Mouse (Mus musculus): ENCODE results near the gene Slc25a19.
"Not testable (repeated sequence)": the region's sequence is repeated elsewhere in the genome, so short reads cannot be mapped to it uniquely, and the experiment has no call there.

The Slc25a19 gene

GRCm38 (mm10) chr11:115627705-115628464 is at the start of gene Slc25a19:
Gene Slc25a19 (minus strand): TSS chr11:115628295.
- peak; percentile 99 for DNase-seq (ENCODE audit: low spot score)

GRCm38 (mm10) chr11:115677511-115677910 is 49.4 kb upstream of the Slc25a19 start:
- DNase-seq (ENCODE audit: low spot score) = no peak

- no peak for DNase-seq (ENCODE audit: low spot score)
Measured at GRCm38 (mm10) chr11:115676738-115677137, 48.6 kb upstream of the Slc25a19 start.

- DNase-seq (ENCODE audit: low spot score) = peak; percentile 61
Measured at GRCm38 (mm10) chr11:115674235-115674865, 46.3 kb upstream of the Slc25a19 start.

- peak; percentile 52 for DNase-seq (ENCODE audit: low spot score)
Measured at GRCm38 (mm10) chr11:115673471-115674234, 45.6 kb upstream of the Slc25a19 start.

GRCm38 (mm10) chr11:115672226-115672987 is 44.3 kb upstream of the Slc25a19 start:
- DNase-seq (ENCODE audit: low spot score) = no peak

- DNase-seq (ENCODE audit: low spot score) = peak; percentile 61
Measured at GRCm38 (mm10) chr11:115670451-115671050, 42.5 kb upstream of the Slc25a19 start.

GRCm38 (mm10) chr11:115663676-115664335 is 35.7 kb upstream of the Slc25a19 start:
- no peak for DNase-seq (ENCODE audit: low spot score)

GRCm38 (mm10) chr11:115660376-115660775 is 32.3 kb upstream of the Slc25a19 start:
- DNase-seq (ENCODE audit: low spot score) = no peak

- no peak for DNase-seq (ENCODE audit: low spot score)
Measured at GRCm38 (mm10) chr11:115658521-115658920, 30.4 kb upstream of the Slc25a19 start.

- no peak for DNase-seq (ENCODE audit: low spot score)
Measured at GRCm38 (mm10) chr11:115654128-115654527, 26.0 kb upstream of the Slc25a19 start.

- peak; percentile 61 for DNase-seq (ENCODE audit: low spot score)
Measured at GRCm38 (mm10) chr11:115653194-115653593, 25.1 kb upstream of the Slc25a19 start.

GRCm38 (mm10) chr11:115651680-115652079 is 23.6 kb upstream of the Slc25a19 start:
- DNase-seq (ENCODE audit: low spot score) = no peak

GRCm38 (mm10) chr11:115649706-115650105 is 21.6 kb upstream of the Slc25a19 start:
- DNase-seq (ENCODE audit: low spot score) = no peak

GRCm38 (mm10) chr11:115647459-115647858 is 19.4 kb upstream of the Slc25a19 start:
- peak; percentile 65 for DNase-seq (ENCODE audit: low spot score)

- no peak for DNase-seq (ENCODE audit: low spot score)
Measured at GRCm38 (mm10) chr11:115646439-115646838, 18.3 kb upstream of the Slc25a19 start.

GRCm38 (mm10) chr11:115645498-115645897 is 17.4 kb upstream of the Slc25a19 start:
- DNase-seq (ENCODE audit: low spot score) = not testable (repeated sequence)

- no peak for DNase-seq (ENCODE audit: low spot score)
Measured at GRCm38 (mm10) chr11:115644308-115644707, 16.2 kb upstream of the Slc25a19 start.

GRCm38 (mm10) chr11:115643265-115643664 is 15.2 kb upstream of the Slc25a19 start:
- DNase-seq (ENCODE audit: low spot score) = no peak

GRCm38 (mm10) chr11:115642705-115643104 is 14.6 kb upstream of the Slc25a19 start:
- no peak for DNase-seq (ENCODE audit: low spot score)

- no peak for DNase-seq (ENCODE audit: low spot score)
Measured at GRCm38 (mm10) chr11:115641664-115642036, 13.6 kb upstream of the Slc25a19 start.

All from left cerebral cortex, adult 11 months (tissue).